ENCODE assay signal across 9 mouse cellular contexts in genomic region chr17:47606220-47606619, GRCm38 (mm10). TPM values are rescaled to one million over a fixed set of nuclear protein-coding genes. Genes with fewer than 3 reads are reported as not detected.
DNase-seq lines count a peak whose midpoint lies in the region; ATAC-seq and TF ChIP-seq lines count a peak whose summit lies in the region.
"Had no signal": no experiment of that assay in that cellular context is flagged by ENCODE, and none has a peak within 500 bp of the region (broad histone marks: within the 10 kb centered on the region; RNA-seq: fewer than 3 reads in every experiment).

No protein-coding gene starts in this region.

- H3K4me2 ChIP-seq in intestine, postnatal 0 days (replicated peaks; ENCODE audit: low read depth) = no peak overlapping the region
- H3K4me2 ChIP-seq in intestine, embryonic 15.5 days (replicated peaks) = no peak overlapping the region
- no peak overlapping the region for H3K4me2 ChIP-seq in forebrain, embryonic 14.5 days (ENCODE audit: low read length)
- H3K4me2 ChIP-seq: embryonic facial prominence, embryonic 12.5 days; hindbrain, embryonic 12.5 days had no signal

- H3K27me3 ChIP-seq in intestine, postnatal 0 days (replicated peaks; ENCODE audit: control insufficient read depth, insufficient read depth, low read length) = no peaks in the 10 kb centered on the region
- H3K27me3 ChIP-seq in intestine, embryonic 15.5 days (replicated peaks) = no peaks in the 10 kb centered on the region
- H3K27me3 ChIP-seq in ES-Bruce4 (ENCODE audit: control insufficient read depth, insufficient read depth, low read length, poor library complexity, severe bottlenecking) = no peaks in the 10 kb centered on the region
- no peaks in the 10 kb centered on the region for H3K27me3 ChIP-seq in forebrain, embryonic 14.5 days (replicated peaks; ENCODE audit: control insufficient read depth, insufficient read depth, low read length)
- H3K27me3 ChIP-seq: embryonic facial prominence, embryonic 12.5 days; hindbrain, embryonic 12.5 days had no signal

- no peaks in the 10 kb centered on the region for H3K9me3 ChIP-seq in intestine, postnatal 0 days (ENCODE audit: control insufficient read depth)
- no peaks in the 10 kb centered on the region for H3K9me3 ChIP-seq in intestine, embryonic 15.5 days
- H3K9me3 ChIP-seq in ES-Bruce4 (replicated peaks; ENCODE audit: control insufficient read depth, insufficient read depth, low read length, poor library complexity, severe bottlenecking) = no peaks in the 10 kb centered on the region
- no peaks in the 10 kb centered on the region for H3K9me3 ChIP-seq in forebrain, embryonic 14.5 days (replicated peaks; ENCODE audit: control insufficient read depth, low read length)
- H3K9me3 ChIP-seq: embryonic facial prominence, embryonic 12.5 days; hindbrain, embryonic 12.5 days had no signal

- no peak for ATAC-seq in intestine, postnatal 0 days
- no peak for ATAC-seq in intestine, embryonic 15.5 days
- ATAC-seq in forebrain, embryonic 14.5 days = no peak

- no peaks in the 10 kb centered on the region for H3K4me1 ChIP-seq in intestine, postnatal 0 days (replicated peaks; ENCODE audit: control insufficient read depth, insufficient read depth, low read length)
- H3K4me1 ChIP-seq in intestine, embryonic 15.5 days (replicated peaks) = 0 out of 2 replicates have a peak, but pooled peaks cover 4% of the 10 kb centered on the region
- H3K4me1 ChIP-seq in ES-Bruce4 (ENCODE audit: control insufficient read depth, insufficient read depth, low read length) = peaks cover 2% of the 10 kb centered on the region
- H3K4me1 ChIP-seq in forebrain, embryonic 14.5 days (ENCODE audit: control insufficient read depth, insufficient read depth, low read length) = peaks cover 4% of the 10 kb centered on the region; the same call in 1 of the 2 replicates

- H3K4me3 ChIP-seq in intestine, postnatal 0 days (ENCODE audit: low read depth, low read length) = no peak overlapping the region
- no peak overlapping the region for H3K4me3 ChIP-seq in intestine, embryonic 15.5 days (replicated peaks)
- H3K4me3 ChIP-seq in ES-Bruce4 (ENCODE audit: low read depth, low read length) = no peak overlapping the region
- no peak overlapping the region for H3K4me3 ChIP-seq in forebrain, embryonic 14.5 days (ENCODE audit: low read depth, low read length)
- H3K4me3 ChIP-seq: embryonic facial prominence, embryonic 12.5 days; hindbrain, embryonic 12.5 days had no signal

- H3K9ac ChIP-seq in intestine, postnatal 0 days (ENCODE audit: low read depth, low read length) = no peak overlapping the region
- H3K9ac ChIP-seq in intestine, embryonic 15.5 days = no peak overlapping the region
- no peak overlapping the region for H3K9ac ChIP-seq in ES-Bruce4 (ENCODE audit: low read depth, poor library complexity, severe bottlenecking)
- no peak overlapping the region for H3K9ac ChIP-seq in forebrain, embryonic 14.5 days (ENCODE audit: low read length)
- H3K9ac ChIP-seq: embryonic facial prominence, embryonic 12.5 days; hindbrain, embryonic 12.5 days had no signal

- no peak overlapping the region for H3K27ac ChIP-seq in intestine, postnatal 0 days (ENCODE audit: low read depth, low read length)
- H3K27ac ChIP-seq in intestine, embryonic 15.5 days = no peak overlapping the region
- H3K27ac ChIP-seq in ES-Bruce4 (ENCODE audit: insufficient read depth, low read length) = no peak overlapping the region
- no peak overlapping the region for H3K27ac ChIP-seq in forebrain, embryonic 14.5 days (ENCODE audit: low read depth, low read length)
- H3K27ac ChIP-seq: embryonic facial prominence, embryonic 12.5 days; hindbrain, embryonic 12.5 days had no signal

- no peak for TF ChIP-seq POLR2A in ES-Bruce4 (IDR thresholded peaks at IDR 0.05; ENCODE audit: insufficient read depth, low read length)

- peak; percentile 60 for TF ChIP-seq CTCF in intestine, postnatal 0 days (IDR thresholded peaks at IDR 0.05; ENCODE audit: low read depth)
- TF ChIP-seq CTCF in ES-Bruce4 (IDR thresholded peaks at IDR 0.05; ENCODE audit: low read depth, low read length) = peak; percentile 58

- WGBS in intestine, postnatal 0 days = 64% methylated on average over 5 of the region's 5 CpGs
- 71% methylated on average over 5 of the region's 5 CpGs for WGBS in intestine, embryonic 15.5 days
- WGBS in forebrain, embryonic 14.5 days = 75% methylated on average over 5 of the region's 5 CpGs

- DNase-seq in B cell, adult 2 months = peak; percentile 36 to 40
- peak; percentile 47 for DNase-seq in lung, postnatal 36 days
- no peak for DNase-seq in cerebellum, adult 9-10 months
- DNase-seq in forebrain, embryonic 14.5 days (ENCODE audit: low spot score) = no peak

- peaks cover 59% of the 10 kb centered on the region for H3K36me3 ChIP-seq in intestine, postnatal 0 days (ENCODE audit: control insufficient read depth, insufficient read depth)
- peaks cover 45% of the 10 kb centered on the region for H3K36me3 ChIP-seq in intestine, embryonic 15.5 days
- peaks cover 44% of the 10 kb centered on the region for H3K36me3 ChIP-seq in ES-Bruce4 (ENCODE audit: control insufficient read depth, insufficient read depth, low read length, poor library complexity, severe bottlenecking)
- peaks cover 64% of the 10 kb centered on the region for H3K36me3 ChIP-seq in forebrain, embryonic 14.5 days (ENCODE audit: control insufficient read depth, insufficient read depth, low read length)

- no peak for TF ChIP-seq EP300 in ES-Bruce4 (IDR thresholded peaks at IDR 0.05; ENCODE audit: insufficient read depth, low read depth, low read length)

RNA-seq across cellular contexts. Expression of gene Bysl, which starts 5.1 kb away (rescaled TPM):
- 7.7 and 8.2 TPM in 2 replicates for polyA plus RNA-seq in intestine, postnatal 0 days (2015; fragmentation: Nextera tagmentation; extraction: Ambion mirVana)
- polyA plus RNA-seq in intestine, embryonic 15.5 days (2015; fragmentation: Nextera tagmentation; extraction: Ambion mirVana) = 20.1 and 22.4 TPM in 2 replicates
- 24.9 and 25.7 TPM in 2 replicates for polyA plus RNA-seq in ES-Bruce4 (2011; ENCODE audit: insufficient read depth, insufficient read length, low read depth, missing spikeins)
- polyA plus RNA-seq in forebrain, embryonic 14.5 days (2014; fragmentation: Nextera tagmentation; extraction: Ambion mirVana) = 25.1 and 33.2 TPM in 2 replicates

RNA-seq across cellular contexts. Expression of gene Med20, which starts 5.2 kb away (rescaled TPM):
- 22.8 and 22.9 TPM in 2 replicates for polyA plus RNA-seq in intestine, postnatal 0 days (2015; fragmentation: Nextera tagmentation; extraction: Ambion mirVana)
- polyA plus RNA-seq in intestine, embryonic 15.5 days (2015; fragmentation: Nextera tagmentation; extraction: Ambion mirVana) = 39.8 and 41.2 TPM in 2 replicates
- 26.4 and 36.9 TPM in 2 replicates for polyA plus RNA-seq in ES-Bruce4 (2011; ENCODE audit: insufficient read depth, insufficient read length, low read depth, missing spikeins)
- 55.4 and 55.5 TPM in 2 replicates for polyA plus RNA-seq in forebrain, embryonic 14.5 days (2014; fragmentation: Nextera tagmentation; extraction: Ambion mirVana)

RNA-seq across cellular contexts. Expression of gene Gm20517, which starts 5.2 kb away (rescaled TPM):
- 0.47 and 1.2 TPM in 2 replicates for polyA plus RNA-seq in intestine, postnatal 0 days (2015; fragmentation: Nextera tagmentation; extraction: Ambion mirVana)
- polyA plus RNA-seq in intestine, embryonic 15.5 days (2015; fragmentation: Nextera tagmentation; extraction: Ambion mirVana) = 0.54 and 0.88 TPM in 2 replicates
- polyA plus RNA-seq in ES-Bruce4 (2011; ENCODE audit: insufficient read depth, insufficient read length, low read depth, missing spikeins) = 4.5 and 11.9 TPM in 2 replicates
- 1.8 and 3.6 TPM in 2 replicates for polyA plus RNA-seq in forebrain, embryonic 14.5 days (2014; fragmentation: Nextera tagmentation; extraction: Ambion mirVana)

RNA-seq across cellular contexts. Expression of gene Usp49, which starts 24.3 kb away (rescaled TPM):
- polyA plus RNA-seq in intestine, postnatal 0 days (2015; fragmentation: Nextera tagmentation; extraction: Ambion mirVana) = 2.6 and 2.9 TPM in 2 replicates
- polyA plus RNA-seq in intestine, embryonic 15.5 days (2015; fragmentation: Nextera tagmentation; extraction: Ambion mirVana) = 5.9 and 6.3 TPM in 2 replicates
- 15.8 and 16.8 TPM in 2 replicates for polyA plus RNA-seq in ES-Bruce4 (2011; ENCODE audit: insufficient read depth, insufficient read length, low read depth, missing spikeins)
- 5.9 and 6.6 TPM in 2 replicates for polyA plus RNA-seq in forebrain, embryonic 14.5 days (2014; fragmentation: Nextera tagmentation; extraction: Ambion mirVana)

Comparison
In these comparisons a context has a peak if more than half of its experiments do, and no peak if none do; other contexts are left out.
1. DNase-seq: peak in B cell, adult 2 months (2 of 2) and lung, postnatal 36 days (single experiment); none in cerebellum, adult 9-10 months (single experiment) and forebrain, embryonic 14.5 days (single experiment).